Mouse (Mus musculus) neural tube, embryonic 10.5 days (tissue): ENCODE results near the gene Atp2a3.

Source experiments
- DNase-seq: peaks from one replicate; pipeline ENCODE4 v3.0.0-alpha.2; 2017; ENCODE audit warnings: low spot score; ENCODE audit errors: extremely low spot score

The Atp2a3 gene

DNA sequence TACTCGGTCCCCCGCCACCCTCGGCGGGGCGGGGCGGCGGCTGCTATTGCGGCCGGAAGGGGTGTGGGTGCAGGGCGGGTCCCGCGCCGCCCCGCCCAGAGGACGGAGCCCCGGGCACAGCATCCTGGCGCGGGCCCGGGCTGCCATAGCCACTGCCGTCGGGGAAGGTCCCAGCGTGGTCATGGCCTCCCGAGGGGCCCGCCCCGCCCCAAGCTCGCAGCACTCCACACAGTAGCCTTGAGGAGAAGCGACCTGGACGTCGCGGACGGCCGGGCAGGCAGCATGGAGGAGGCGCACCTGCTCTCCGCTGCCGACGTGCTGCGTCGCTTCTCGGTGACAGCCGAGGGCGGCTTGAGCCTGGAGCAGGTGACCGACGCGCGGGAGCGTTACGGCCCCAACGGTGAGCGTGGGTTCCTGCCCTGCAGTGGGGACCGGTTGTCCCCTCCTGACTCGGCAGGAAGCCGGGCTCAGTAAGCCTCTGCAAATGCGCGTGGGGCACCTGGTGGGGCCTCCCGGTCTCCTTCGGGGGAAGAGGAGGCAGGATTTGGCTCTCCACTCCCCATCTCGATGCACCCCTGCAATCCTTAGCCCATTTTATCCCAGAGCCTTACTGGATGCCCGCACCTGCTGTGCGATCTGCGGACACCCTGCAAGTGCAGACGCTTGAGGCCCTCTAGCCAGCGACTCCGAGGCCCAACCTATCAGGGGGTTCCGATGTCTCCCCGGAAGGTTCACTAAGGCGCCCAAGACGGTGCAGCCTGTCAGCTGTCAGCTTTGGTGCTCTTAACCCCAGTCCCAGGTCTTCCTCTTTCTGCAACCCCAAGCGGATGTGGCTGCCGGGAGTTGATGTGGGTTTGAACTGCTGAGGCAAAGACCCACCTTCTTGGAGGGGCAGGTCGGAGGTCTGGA lies at the start of gene Atp2a3:
TSS of gene Atp2a3 (plus strand) at position 98 of the 909 bp plus-strand sequence.
- DNase-seq: no peak

DNA sequence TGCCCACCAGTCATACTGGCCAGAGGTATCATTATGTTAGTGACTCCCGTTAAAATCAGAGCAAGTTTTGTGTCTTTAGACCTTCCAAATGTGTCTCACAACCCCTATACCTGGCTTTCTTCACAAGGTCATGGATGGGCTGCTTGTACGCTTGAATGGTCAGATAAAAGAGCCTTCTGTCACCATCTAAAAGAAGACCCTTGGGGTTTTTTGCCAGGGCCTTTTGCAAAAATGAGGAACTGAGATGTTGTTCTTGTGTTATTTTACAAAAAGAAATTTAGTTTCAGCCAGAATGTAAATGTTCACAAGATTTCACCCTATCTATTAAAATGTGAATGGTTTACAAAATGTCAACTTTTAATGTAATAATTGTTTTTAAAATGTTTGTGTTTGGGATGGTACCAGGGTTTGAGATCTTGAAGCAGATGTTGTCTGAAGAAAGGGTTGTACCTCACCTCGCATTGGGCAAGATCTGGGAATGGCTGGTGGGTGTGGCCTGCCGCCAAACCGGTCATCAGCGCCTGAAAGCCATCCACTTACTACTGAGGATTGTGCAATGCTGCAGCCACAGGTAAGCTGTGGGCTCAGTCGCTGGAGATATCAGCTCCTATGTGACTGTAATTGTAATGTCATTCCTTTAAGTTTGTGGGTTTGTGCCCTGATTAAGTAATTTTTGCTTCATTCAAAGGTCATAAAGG lies 43.5 kb upstream of the Atp2a3 start:
- DNase-seq: no peak

DNA sequence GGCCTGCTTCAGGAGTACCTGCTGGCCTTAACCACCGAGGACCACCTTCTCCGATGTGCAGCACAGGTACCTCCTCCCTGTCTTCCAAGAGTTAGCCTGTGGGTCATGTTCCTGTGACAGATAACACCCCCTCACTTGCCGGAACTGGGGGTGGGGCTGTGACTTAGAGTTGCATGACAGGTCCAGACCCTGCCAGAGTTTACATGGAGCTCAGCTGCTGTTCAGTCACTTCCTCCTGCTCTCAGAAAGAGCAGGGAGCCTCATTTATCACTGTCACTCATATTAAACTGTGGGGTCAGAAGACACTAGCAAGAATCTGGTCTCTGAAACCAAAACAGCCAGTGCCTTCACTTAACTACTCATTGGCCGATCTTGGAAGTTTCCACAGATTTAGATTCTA lies 37.9 kb upstream of the Atp2a3 start:
- no peak for DNase-seq

DNA sequence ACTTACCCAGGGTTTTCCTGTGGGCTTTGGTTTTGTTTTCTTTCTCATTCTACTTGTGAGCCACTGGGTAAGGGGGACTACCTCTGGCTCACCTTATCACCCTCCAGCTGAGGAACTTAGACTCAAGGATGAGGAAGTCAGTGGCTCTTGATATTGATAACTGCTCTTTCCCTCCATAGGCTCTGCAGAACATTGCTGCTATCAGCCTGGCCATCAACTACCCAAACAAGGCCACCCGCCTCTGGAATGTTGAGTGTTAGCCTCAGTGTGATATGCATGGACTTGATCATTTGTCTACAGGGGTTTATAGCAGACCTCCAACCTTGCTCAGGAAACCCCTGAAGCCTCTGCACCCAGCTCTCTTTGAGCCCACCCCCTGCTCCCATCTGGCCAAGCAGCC lies 36.5 kb upstream of the Atp2a3 start:
- no peak for DNase-seq

DNA sequence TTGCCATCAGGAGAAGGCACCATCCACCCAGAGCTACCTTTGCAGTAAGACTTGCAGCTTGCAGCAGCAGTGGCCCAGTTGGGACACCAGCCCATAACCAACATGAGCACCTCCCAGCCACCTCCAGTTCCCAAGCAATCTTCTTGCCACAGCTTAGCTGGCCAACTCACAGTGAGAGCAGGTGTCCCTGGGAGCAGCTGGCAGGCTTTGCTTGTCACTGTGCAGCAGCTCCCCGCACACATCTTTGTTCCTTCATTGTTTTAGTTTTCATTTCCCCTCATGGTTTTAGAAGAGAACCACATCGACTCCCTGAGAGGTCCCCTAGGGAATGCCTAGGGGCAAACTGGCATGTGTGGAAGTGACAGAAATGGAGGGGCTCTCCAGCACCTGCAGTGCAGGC lies 35.9 kb upstream of the Atp2a3 start:
- DNase-seq: no peak

DNA sequence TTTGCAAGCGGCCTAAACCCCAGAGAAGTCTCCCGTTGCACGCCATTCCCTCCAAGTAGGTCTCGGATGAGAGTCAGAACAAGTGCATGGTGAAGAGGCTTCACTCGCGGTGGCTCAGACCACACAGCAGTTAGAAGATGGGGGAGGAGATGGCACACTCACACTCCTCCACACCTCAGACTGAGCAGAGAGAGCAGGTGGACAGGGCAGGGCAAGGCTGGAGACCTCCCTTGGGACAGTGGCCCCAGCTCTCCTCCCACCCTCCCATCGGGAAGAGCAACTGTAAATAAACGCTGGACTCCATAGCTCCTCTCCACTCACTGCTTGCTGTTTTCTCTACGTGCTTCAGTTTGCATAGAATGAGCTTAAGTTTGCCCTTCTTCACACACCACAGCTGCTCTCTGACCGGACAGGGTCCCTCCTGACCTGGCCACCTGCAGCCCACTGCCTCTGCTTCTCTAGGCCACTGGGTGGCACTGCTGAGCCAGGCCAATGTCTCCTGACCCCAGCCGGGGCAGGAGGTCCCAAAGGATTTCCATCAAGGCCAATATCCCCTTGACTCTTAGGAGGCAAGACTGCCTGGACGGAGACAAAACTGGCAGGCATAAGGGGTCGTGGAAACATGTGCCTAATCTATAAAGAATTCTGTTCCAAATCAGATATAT lies 34.6 kb upstream of the Atp2a3 start:
- peak; percentile 70 for DNase-seq

DNA sequence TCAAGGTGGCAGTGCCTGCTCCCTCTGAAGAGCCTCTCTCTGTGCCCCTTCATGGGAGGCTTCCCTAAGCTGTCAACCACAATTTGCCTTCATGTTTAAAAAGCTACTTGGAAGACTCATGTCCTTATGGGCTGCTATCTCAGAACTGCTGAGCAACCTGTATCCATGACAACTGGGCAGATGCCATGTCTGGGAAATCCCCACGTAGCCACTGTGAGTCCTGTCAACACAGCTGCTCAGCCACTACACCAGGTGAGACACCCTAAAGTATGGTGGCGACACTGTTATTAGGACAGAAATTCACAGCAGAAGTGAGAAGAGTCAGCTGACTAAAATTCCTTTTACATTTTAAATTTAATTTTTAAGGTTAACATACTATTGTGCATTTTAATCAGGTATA lies 32.5 kb upstream of the Atp2a3 start:
- no peak for DNase-seq

DNA sequence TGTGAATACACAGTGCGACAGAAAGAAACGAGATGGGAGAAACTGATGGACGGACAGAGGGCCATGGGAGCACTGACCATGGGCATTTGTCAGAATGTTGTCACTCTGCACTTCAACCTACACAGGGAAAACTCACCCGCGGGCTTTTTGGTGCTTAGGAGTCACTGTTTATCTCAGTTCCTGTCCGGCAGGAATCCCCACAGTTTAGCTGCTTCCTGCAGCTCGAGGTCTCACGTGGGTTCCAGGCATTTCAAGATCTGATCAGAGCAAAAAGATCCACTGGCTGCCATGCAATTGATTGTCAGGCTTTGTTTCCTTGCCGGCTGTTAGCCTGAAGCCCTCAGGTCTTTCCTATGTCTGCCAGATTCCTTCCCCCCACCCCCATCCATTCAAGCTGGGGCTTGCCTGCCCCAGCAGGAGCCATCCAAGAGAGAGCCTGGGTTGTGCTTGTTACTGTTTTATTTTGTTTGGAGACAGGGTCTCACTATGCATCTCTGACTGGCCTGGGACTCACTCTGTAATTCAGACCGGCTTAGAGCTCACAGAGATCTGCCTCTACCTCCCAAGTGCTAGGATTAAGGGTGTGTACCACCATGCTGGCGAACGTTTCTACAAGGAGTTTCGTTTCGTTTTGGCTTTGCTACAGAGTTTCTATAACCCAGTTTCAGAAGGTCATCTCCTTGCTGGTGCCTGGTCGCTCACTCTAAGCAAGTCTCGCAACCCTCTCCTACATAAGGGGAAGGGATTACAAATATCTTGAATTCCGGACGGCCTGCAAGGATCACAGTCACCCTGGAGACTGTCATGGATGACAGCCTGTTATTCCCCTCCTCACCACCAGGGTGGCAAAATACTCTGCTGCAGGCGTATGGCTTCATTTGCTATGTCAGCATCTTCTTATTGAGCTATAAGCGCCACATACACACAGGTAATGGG lies 20.5 kb upstream of the Atp2a3 start:
- DNase-seq: peak; percentile 45

DNA sequence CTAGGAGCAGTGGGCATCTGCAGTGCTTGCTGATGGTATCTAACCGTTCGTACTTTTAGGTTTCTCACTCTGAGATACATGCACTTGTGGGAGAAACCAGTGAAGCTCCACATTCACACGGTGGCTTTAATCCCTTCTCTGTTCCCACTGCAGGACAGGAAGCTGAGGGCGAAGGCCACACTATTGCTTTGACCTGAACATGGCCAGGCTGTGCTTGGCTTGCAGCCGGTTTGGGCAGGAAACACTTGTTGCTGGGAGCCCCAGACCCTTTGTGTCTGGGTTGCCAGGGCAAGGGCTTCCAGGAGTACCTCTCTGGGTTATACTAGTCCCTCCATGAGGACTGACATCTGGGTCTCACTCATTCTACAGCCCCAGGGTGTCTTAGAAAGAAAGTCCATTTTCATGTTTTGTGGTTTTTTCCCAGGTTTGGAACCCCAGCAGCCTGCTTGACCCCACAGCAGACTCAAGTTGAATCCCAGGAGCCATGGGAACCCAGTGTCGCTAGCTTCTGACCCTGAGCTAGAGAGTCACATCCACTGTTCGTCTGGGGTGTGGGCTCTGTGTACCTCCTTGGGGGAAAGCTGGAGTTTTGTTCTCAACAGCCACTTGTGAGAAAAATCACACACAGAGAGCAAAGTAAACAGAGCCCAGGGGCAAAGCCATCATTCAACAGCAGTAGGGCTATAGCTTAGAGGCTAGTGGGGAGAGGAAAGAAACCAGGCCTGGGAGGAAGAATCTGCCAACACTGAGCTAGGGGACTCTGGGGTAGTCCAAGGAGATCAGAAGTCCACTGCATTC lies 15.8 kb upstream of the Atp2a3 start:
- no peak for DNase-seq

DNA sequence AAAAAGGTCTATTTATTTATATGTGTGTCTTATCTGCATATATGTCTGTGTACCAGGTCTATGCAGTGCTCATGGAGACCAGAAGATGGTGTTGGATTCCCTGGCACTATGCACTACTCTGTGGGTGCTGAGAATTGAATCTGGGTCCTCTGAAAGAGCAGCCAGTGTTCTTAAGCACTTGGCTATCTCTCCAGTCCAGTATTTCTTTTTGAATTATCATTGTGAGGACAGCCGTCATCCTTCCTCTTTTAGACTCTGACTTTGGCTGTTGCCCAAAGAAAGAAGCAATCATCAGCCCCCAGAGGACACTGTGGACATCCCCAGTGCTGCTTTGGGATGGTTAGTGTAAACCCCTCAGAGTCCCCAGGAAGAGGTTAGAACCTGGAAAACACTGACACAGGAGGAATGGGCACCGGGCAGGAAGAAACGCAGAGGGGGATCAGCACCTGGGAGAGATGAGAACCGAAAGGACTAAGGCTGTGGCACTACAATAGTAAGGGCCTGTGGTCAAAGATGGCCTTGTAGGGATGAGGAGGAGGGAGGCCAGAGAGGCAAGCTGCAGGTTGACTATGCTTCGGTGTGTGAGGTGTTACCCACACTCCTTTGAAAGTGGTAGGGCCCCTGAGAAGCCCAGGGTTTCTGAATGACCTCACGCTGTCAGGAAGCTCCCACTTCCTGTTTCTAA lies 15.0 kb upstream of the Atp2a3 start:
- DNase-seq: no peak

DNA sequence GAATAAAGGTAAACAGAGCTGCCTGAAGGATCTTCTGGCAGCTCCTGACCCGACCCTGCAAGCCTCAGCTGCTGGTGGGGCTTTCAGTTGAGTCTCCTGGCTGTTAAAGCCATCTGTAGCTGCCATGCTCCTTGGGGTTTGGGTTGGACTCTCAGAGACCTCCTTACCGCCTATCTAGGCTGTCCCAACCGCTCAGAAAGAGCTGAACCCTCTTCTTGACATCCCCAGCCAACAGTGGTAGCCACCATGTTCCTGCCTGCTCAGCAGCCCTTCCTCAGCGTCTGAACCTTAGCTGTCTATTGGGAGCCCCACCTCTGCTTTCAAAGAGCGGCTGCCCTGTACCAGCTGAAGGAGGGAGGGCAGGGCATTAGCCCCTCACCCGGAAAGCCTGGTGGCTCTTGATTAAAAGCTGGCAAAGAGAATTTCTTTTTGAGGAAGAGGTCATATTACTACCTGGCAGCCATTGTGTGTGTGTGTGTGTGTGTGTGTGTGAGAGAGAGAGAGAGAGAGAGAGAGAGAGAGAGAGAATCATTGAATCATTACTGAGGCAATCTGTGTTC lies 14.3 kb upstream of the Atp2a3 start:
- no peak for DNase-seq

DNA sequence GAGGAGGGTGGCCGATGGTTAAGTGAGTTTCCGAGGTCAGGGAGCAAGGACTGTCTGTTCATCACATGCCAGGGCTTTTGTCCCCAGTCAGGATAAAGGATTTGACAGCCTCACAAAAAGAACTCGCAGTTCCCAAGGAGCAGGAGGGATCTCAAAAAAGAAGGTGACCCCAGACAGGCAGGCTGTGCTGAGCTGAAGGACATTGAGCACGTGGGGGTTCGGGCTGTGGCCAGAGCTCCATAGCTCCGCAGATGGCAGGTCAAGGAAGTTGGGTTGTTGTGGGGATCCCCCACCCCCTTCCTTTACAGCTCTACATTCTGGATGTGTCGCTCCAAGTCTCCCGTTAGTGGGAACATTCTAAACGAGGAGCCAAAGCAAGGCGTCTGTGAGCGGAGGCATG lies 13.1 kb upstream of the Atp2a3 start:
- no peak for DNase-seq

DNA sequence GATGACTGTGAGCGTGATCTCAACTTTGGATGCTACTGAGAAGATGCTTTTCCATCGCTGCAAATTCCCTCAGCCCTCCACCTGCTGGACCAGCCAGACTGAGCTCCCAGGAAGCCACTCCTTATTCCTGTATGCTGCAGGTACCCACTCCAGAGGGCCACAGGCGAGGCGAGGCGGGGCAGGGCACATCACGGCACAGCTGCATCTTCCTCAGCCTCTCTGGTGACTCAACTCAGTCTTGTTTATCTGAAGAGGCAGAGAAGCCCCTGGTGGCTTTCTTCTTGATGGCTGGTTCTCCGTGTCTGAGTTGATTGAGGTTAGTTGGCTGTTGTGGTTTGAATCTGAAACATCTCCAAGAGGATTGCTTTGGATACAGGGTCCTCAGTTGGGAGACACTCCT lies 12.7 kb upstream of the Atp2a3 start:
- no peak for DNase-seq

DNA sequence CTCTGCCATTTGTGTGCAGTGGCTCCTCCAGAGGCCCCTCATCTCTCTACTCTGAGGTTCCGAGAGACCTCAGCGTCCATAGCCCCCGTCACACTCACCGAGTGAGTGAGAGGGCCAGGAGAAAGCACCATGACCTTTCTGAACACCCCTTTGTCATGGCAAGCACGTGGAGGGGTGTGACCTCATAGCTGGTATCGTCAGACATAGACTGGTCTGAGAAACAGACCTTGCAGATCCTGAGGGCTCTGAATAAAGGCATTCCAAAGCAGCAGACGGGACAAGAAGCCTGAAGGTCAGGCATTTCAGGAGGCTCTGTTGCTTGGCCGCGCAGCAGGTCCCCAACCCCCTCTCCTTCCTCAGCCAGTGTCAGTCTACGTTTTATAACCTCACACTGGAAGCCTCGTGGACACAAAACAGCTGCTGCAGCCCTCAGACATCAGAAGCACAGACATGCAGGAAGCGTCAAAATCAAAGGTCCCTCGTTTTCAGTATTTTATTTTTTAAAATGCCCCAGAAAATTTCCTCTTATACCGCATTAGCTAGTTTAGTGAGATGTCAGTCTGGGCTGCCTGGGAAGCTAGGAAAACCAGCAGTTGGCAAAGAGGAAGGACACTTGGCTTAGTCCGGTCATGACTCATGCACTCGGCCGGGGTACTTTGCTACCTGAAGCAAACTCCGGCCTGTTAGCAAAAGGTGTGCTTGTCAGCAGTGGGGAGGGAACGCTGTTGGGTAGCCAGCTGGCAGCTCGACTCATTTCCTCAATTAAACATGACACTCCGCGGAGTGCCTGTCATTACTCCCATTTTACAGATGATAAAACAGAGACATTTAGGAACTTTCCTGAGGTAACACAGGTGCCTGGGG lies 9.6 kb upstream of the Atp2a3 start:
- DNase-seq: no peak

DNA sequence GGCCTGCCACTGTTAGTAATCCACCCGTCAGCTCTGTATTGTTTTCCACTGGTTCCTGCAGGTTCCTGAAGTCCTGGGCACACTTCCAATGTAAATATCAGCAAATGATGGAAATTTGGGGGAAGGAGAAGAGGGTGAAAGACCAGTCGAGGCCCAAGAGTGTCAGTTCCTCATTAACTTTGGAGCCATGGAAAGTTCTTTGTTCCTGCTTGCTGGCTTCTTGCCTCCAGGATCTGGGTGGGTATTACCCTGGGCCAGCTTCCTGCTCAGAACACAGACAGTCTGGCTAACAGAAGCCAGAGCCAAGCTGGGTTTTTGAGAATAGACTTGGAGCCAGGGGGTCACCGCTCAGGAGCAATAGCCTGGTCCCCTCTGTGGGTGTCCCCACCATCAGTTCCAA lies 8.7 kb upstream of the Atp2a3 start:
- DNase-seq: no peak

DNA sequence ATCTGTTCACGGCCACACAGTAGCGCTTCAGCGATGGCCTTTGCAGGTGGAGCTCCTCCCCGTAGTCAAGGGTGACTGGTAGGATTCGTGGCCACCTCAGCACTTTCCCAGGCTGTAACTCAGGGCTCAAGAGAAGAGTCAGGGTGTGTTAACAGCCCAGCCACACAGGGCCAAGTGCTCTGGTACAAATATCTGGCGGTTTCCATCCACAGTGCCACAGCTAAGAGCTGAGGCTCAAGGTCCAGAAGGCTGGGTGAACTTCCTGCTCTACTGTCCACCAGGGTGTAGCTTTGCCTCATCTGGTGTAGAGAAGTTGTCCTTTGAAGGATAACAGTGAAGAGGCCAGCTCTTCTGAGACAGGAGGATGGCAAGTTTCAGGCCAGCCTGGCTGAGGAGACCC lies 8.3 kb upstream of the Atp2a3 start:
- no peak for DNase-seq

DNA sequence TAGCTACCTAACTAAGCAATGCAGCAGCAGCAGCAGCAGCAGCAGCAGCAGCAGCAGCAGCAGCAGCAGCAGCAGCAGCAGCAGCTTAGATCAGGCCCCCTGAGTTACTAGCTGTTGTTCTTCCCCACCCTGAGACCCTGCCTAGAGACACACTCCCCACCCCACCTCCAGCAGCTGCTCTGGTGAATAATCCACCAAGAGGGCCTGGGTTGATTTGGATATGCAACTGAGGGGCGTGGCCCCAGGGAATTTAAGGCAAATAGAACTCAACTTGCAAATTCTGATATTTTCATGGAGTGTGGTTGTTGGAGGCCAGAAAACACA lies 7.9 kb upstream of the Atp2a3 start:
- no peak for DNase-seq

DNA sequence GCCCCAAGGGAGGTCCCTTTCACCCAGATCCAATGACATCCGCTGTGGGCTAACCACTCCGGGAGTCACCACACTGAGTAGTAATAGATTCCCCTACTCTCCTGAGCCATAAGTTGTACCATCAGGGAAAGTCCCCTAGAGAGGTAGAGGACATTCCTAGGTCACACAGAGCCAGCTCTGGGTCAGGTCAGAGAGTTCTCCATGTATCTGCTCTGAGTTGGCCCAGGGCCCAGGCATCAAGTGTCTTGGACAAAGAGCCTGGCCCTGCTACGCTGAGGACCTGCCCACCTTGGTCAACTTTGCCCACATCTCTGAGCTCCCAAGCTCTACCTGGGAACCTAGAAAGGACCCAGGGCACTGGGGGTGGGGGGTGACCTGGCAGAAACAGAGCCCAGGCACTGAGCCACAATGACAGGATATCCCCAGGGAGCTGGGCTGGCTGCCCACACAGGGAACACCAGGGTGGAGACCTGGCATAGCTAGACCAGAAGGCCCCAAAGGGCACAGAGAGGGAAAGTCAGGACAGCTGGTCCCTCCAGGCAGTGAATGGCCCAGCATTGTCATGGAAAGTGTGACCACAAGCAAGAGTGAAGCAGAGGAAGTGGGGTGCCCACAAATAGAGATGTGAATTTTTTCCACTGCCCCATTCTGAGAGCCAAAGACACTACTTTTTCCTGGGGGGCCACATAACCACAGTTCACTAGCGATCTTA lies 7.4 kb upstream of the Atp2a3 start:
- DNase-seq: no peak
